Mouse (Mus musculus) intestine, postnatal 0 days (tissue): ENCODE results near the gene Grm7. TPM values are rescaled to one million over a fixed set of nuclear protein-coding genes. Genes with fewer than 3 reads are reported as not detected.

Experiments
- ATAC-seq: fragments of 200-750 bp; cut with Nextera tagmentation; 2 replicates; pipeline ENCODE4 v1.8.0; 2017; ENCODE audit warnings: mild to moderate bottlenecking, moderate TSS enrichment, moderate library complexity
- H3K27ac ChIP-seq: fragments of 300-500 bp; sonication (generic); 2 replicates; pipeline ENCODE4 v1.5.1; 2014; ENCODE audit warnings: mild to moderate bottlenecking, low read depth, low read length, moderate library complexity
- H3K27me3 ChIP-seq: fragments of 300-500 bp; sonication (generic); replicated peaks from 2 replicates; pipeline ENCODE4 v1.6.1; 2014; ENCODE audit warnings: low read length, mixed read lengths; ENCODE audit not compliant: control insufficient read depth, insufficient read depth
- H3K36me3 ChIP-seq: fragments of 300-500 bp; sonication (generic); 2 replicates; pipeline ENCODE4 v1.6.1; 2014; ENCODE audit warnings: mild to moderate bottlenecking, moderate library complexity; ENCODE audit not compliant: control insufficient read depth, insufficient read depth
- H3K4me1 ChIP-seq: fragments of 300-500 bp; sonication (generic); replicated peaks from 2 replicates; pipeline ENCODE4 v1.6.1; 2014; ENCODE audit warnings: antibody characterized with exemption, low read length, mixed read lengths; ENCODE audit not compliant: control insufficient read depth, insufficient read depth
- H3K4me2 ChIP-seq: fragments of 300-500 bp; sonication (generic); replicated peaks from 2 replicates; pipeline ENCODE4 v1.6.1; 2014; ENCODE audit warnings: low read depth, mild to moderate bottlenecking, moderate library complexity
- H3K4me3 ChIP-seq: fragments of 300-500 bp; sonication (generic); 2 replicates; pipeline ENCODE4 v1.5.1; 2014; ENCODE audit warnings: low read depth, low read length
- H3K9ac ChIP-seq: fragments of 300-500 bp; sonication (generic); 2 replicates; pipeline ENCODE4 v1.6.1; 2014; ENCODE audit warnings: mild to moderate bottlenecking, low read depth, low read length
- H3K9me3 ChIP-seq: fragments of 300-500 bp; sonication (generic); 2 replicates; pipeline ENCODE4 v1.6.1; 2016; ENCODE audit warnings: mixed run types; ENCODE audit not compliant: control insufficient read depth
- CTCF ChIP-seq: sonication (generic); IDR thresholded peaks from 2 replicates; pipeline ENCODE4 v1.5.1; 2016; ENCODE audit warnings: low read depth, mild to moderate bottlenecking, control low read depth, antibody characterized with exemption, moderate library complexity
- WGBS: fragments of 180-500 bp; shearing (Covaris S2); extraction: QIAGEN DNeasy Blood & Tissue Kit; methylation state at CpG from one replicate; pipeline ENCODE4 v1.1.7; 2014; 5-methylcytosine and 5-hydroxymethylcytosine counted together
- polyA plus RNA-seq: library from polyadenylated mRNA; unstranded; fragments of >200 nt; fragmentation: Nextera tagmentation; extraction: Ambion mirVana; gene quantifications from 2 replicates; pipeline ENCODE4 v1.2.1, GENCODE M21; 2015

Grm7 gene
- polyA plus RNA-seq, result 0.27 and 0.38 TPM in 2 replicates

DNA sequence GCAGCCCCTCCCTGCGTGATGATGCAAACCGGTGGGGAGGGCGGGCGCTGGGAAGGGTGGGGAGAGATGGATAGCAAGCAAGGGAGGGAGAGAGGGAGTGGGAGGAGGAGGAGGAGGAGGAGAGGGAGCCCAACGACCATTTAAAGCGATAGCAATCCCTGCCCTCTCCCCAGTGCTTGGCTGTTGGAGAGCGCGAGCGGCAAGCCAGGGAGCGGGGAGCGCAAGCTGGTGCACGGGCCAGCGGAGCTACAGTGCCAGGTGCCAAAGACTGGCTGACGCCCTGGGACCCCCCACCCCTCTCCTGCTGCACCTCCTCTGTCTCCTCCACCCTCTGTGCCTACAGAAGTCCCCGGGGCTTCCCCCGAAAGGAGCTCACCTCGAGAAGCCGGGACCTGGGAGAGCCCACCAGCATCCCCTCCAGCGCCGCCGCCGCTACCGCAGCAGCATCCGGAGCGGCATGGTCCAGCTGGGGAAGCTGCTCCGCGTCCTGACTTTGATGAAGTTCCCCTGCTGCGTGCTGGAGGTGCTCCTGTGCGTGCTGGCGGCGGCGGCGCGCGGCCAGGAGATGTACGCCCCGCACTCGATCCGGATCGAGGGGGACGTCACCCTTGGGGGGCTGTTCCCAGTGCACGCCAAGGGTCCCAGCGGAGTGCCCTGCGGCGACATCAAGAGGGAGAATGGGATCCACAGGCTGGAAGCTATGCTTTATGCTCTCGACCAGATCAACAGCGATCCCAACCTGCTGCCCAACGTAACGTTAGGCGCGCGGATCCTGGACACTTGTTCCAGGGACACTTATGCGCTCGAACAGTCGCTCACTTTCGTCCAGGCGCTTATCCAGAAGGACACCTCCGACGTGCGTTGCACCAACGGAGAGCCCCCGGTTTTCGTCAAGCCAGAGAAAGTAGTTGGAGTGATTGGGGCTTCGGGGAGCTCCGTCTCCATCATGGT lies at the start of gene Grm7:
Grm7 (plus strand) TSS at position 171 of the 951 bp plus-strand sequence.
- no peak within 1 kb of the TSS for H3K9ac ChIP-seq
- peaks cover 23% of the 10 kb centered on the region for H3K27me3 ChIP-seq

DNA sequence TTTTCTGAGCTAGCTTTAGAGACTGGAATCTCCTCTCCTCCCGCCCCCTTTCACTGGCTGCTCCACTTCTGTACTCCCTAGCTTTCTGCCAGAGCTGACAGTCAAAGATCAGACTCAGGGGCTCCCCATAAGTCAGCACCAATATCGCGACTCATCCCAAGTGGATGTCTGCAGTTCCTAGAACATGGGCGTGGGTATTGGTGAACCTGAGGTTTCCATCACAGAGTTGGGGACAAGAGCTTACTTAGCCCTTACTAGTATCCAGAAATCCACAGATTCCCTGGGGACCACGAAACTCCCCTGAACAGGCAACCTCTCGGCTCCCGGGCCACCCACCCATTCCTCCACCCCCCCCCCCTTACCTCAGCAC lies 355 bp upstream of the Grm7 start:
- no peak for ATAC-seq
- no peak for TF ChIP-seq CTCF
- 4% methylated on average over 7 of the region's 7 CpGs for WGBS
- Histone ChIP-seq H3K4me2 (peak overlapping the region; percentile 58), H3K9ac (no peak overlapping the region), H3K9me3 (no peaks in the 10 kb centered on the region), H3K27ac (no peak overlapping the region), H3K4me3 (peak overlapping the region; percentile 28), H3K4me1 (no peaks in the 10 kb centered on the region), H3K36me3 (no peaks in the 10 kb centered on the region), H3K27me3 (peaks cover 23% of the 10 kb centered on the region)

More for the DNA sequence above, at the start of gene Grm7:
- Histone ChIP-seq H3K4me3 (peak within 1 kb of the TSS; percentile 28), H3K4me1 (no peaks in the 10 kb centered on the region), H3K4me2 (peak within 1 kb of the TSS; percentile 58), H3K9me3 (no peaks in the 10 kb centered on the region), H3K27ac (no peak within 1 kb of the TSS), H3K36me3 (no peaks in the 10 kb centered on the region)
- under 1% methylated on average over 63 of the region's 65 CpGs for WGBS
- no peak for TF ChIP-seq CTCF
- no peak for ATAC-seq

DNA sequence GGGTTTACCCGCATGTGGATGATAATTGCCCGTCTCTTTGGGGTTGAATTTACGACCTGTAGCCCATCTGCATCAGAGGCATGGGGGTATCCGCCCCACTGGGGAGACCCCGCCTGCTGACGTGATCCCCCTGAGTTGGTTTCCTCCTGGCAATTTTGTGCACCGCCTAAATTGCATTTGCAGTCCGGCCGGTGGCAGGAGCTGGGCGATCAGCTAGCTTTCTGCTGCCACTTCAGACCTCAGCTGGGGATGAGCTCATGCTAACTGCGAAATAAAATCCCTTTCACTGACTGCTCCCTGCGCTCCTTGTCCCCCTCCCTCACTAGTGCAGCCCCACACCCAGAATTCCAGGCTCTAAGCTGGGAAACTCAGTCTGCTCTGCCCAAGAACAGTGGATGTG lies 1.5 kb downstream of the Grm7 start:
- Histone ChIP-seq H3K9me3 (no peaks in the 10 kb centered on the region), H3K36me3 (no peaks in the 10 kb centered on the region), H3K27ac (no peak overlapping the region), H3K4me3 (no peak overlapping the region), H3K27me3 (peaks cover 23% of the 10 kb centered on the region), H3K9ac (no peak overlapping the region), H3K4me2 (no peak overlapping the region), H3K4me1 (no peaks in the 10 kb centered on the region)
- ATAC-seq, result no peak
- TF ChIP-seq CTCF, result no peak
- WGBS, result 2% methylated on average over 12 of the region's 12 CpGs

DNA sequence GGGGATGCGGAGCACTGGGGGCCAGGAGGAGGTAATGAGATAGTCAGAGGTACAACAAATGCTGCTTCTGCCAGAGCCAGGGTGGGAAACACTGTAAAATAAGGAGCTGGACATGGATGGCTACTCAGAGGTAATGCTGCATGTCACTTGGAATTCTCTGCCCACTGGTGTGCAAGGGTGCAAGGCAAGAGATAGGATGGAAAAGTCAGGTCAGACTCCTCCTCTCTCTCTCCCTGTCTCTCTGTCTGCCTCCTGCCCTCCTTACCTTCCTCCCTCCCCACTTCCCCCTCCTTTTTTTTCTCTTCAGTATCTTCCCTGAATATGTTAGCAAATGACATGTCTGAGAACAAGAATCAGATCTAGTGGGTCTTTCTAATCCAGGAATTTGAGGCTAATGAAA lies 3.8 kb downstream of the Grm7 start:
- no peak overlapping the region for H3K27ac ChIP-seq
- no peak for TF ChIP-seq CTCF
- H3K36me3 ChIP-seq, result no peaks in the 10 kb centered on the region
- no peaks in the 10 kb centered on the region for H3K4me1 ChIP-seq
- peaks cover 23% of the 10 kb centered on the region for H3K27me3 ChIP-seq
- ATAC-seq, result no peak
- no peak overlapping the region for H3K4me3 ChIP-seq
- H3K4me2 ChIP-seq, result no peak overlapping the region
- no peaks in the 10 kb centered on the region for H3K9me3 ChIP-seq
- WGBS, result 100% methylated on average over 1 of the region's 1 CpGs
- no peak overlapping the region for H3K9ac ChIP-seq

DNA sequence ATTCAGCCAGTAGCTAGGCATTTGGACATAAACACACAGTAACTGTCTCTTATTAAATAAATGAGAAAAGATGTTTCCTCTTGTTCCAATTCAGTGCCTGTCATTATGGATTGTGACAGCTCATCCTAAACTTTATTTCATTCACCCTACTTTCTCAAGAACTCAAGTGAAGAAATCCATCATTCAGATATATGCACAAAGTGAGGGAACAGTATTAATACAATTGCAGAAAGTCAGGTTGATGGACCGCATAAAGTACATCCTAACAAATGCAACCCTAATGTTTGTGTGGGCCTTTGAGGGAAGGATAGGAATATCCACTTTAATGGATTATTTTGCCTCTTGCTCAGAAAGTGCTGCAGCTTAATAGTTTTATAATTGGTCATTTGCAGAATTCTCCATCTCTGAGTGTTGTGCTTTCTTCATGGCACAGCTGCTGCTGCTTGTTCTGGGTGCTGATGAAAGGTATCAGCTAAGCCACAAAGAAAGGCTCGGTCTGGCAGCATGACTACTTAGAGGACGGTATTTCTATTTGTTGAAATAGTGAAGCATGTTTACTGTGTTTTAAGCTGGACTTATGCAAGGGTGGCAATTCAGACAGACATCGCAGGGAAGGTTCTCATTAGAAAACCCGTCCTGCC lies 8.1 kb downstream of the Grm7 start:
- 66% methylated on average over 5 of the region's 5 CpGs for WGBS
- Histone ChIP-seq H3K9me3 (no peaks in the 10 kb centered on the region), H3K4me2 (no peak overlapping the region), H3K27me3 (no peaks in the 10 kb centered on the region), H3K27ac (no peak overlapping the region), H3K4me1 (no peaks in the 10 kb centered on the region), H3K9ac (no peak overlapping the region), H3K36me3 (no peaks in the 10 kb centered on the region), H3K4me3 (no peak overlapping the region)
- no peak for TF ChIP-seq CTCF
- no peak for ATAC-seq

DNA sequence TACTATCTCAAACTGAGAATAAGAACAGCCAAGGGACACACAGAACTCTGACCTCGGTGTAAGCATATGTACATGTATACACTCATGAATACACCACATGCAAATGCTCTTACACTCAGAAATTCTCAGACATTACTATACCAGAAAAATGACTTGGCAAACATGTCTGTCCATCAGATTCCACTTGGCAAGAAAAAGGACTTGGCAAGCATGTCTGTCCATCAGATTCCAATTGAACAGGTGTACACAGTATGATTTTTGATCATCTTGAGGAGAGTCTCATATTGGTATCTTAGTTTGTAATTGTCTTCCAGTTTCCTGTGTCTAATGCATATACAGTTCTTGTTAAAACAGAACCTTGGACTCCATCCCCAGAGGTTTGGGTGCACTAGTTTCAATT lies 19.1 kb downstream of the Grm7 start:
- no peak for ATAC-seq
- no peak overlapping the region for H3K9ac ChIP-seq
- WGBS, result 92% methylated on average over 1 of the region's 1 CpGs
- no peaks in the 10 kb centered on the region for H3K27me3 ChIP-seq
- no peaks in the 10 kb centered on the region for H3K9me3 ChIP-seq
- no peaks in the 10 kb centered on the region for H3K36me3 ChIP-seq
- TF ChIP-seq CTCF, result no peak
- no peak overlapping the region for H3K4me3 ChIP-seq
- H3K4me2 ChIP-seq, result no peak overlapping the region
- no peak overlapping the region for H3K27ac ChIP-seq
- no peaks in the 10 kb centered on the region for H3K4me1 ChIP-seq
